In genomic region chr4:45473129-45473528, GRCm38 (mm10) we compare ENCODE assay signal across 7 mouse cellular contexts. TPM values are rescaled to one million over a fixed set of nuclear protein-coding genes. Genes with fewer than 3 reads are reported as not detected.
DNase-seq lines count a peak whose midpoint lies in the region; TF ChIP-seq lines count a peak whose summit lies in the region.

No protein-coding gene starts in this region.

- peak; percentile 10 for TF ChIP-seq RAD21 in CH12.LX (IDR thresholded peaks at IDR 0.05; ENCODE audit: low read depth, low read length)

- dilution Hi-C loops in CH12.LX (cut with MboI; ENCODE audit: extremely low pct_ligation_motif_present, extremely low pct_unique_long_range_greater_than_20kb, low sequenced_read_pairs): no loop called here

- no peak for TF ChIP-seq POLR2A in CH12.LX (IDR thresholded peaks at IDR 0.05; ENCODE audit: low read depth, low read length)

- in situ Hi-C loops in CH12.LX (cut with MboI; ENCODE audit: low pct_ligation_motif_present, low pct_unique_long_range_greater_than_20kb, low sequenced_read_pairs): no loop called here

- peak overlapping the region; percentile 30 for H3K27ac ChIP-seq in CH12.LX (ENCODE audit: insufficient read depth, low read depth)
- peak overlapping the region; percentile 75 for H3K27ac ChIP-seq in layer of hippocampus, adult 2 months

- peak; percentile 80 for DNase-seq in CH12.LX (ENCODE audit: extremely low read depth)
- DNase-seq in adrenal gland, postnatal 10 days: peak; percentile 83
- peak; percentile 67 to 68 for DNase-seq in frontal cortex, postnatal 14 days (ENCODE audit: low spot score in 2 of 2)
- DNase-seq in heart, postnatal 4 days: peak; percentile 91
- DNase-seq in layer of hippocampus, adult 2 months (ENCODE audit: low spot score in 2 of 2): peak; percentile 82 to 84
- DNase-seq in lung, postnatal 14 days: peak; percentile 88
- peak; percentile 72 for DNase-seq in right cerebral cortex, postnatal 25 days

- H3K79me2 ChIP-seq in CH12.LX (replicated peaks; ENCODE audit: control insufficient read depth, extremely low read depth, insufficient read depth, poor library complexity, severe bottlenecking): no peaks in the 10 kb centered on the region

- H3K4me3 ChIP-seq in CH12.LX (replicated peaks in 1 of 3; ENCODE audit: low read depth in 2 of 3, low read length in 2 of 3, poor library complexity in 1 of 3): no peak overlapping the region
- H3K4me3 ChIP-seq in layer of hippocampus, adult 2 months: no peak overlapping the region

- no peak for TF ChIP-seq CTCF in CH12.LX (conservative IDR thresholded peaks at IDR 0.05 in 1 of 2, IDR thresholded peaks at IDR 0.05 in 1 of 2; ENCODE audit: low read depth in 2 of 2, low read length in 2 of 2)
- TF ChIP-seq CTCF in layer of hippocampus, adult 2 months (conservative IDR thresholded peaks at IDR 0.05): no peak

- H3K27me3 ChIP-seq in CH12.LX (replicated peaks): no peaks in the 10 kb centered on the region

- peaks cover 23 to 47% of the 10 kb centered on the region in 2 experiments for H3K4me1 ChIP-seq in CH12.LX (ENCODE audit: control insufficient read depth in 1 of 2, insufficient read depth in 2 of 2)

- TF ChIP-seq EP300 in CH12.LX (IDR thresholded peaks at IDR 0.05; ENCODE audit: low read length): peak; percentile 91

- peaks cover 0 to 80% of the 10 kb centered on the region in 2 experiments for H3K36me3 ChIP-seq in CH12.LX (replicated peaks in 1 of 2; ENCODE audit: control insufficient read depth in 1 of 2, insufficient read depth in 1 of 2, low read length in 1 of 2)

- H3K9me3 ChIP-seq in CH12.LX (replicated peaks; ENCODE audit: low read length): peaks cover 10% of the 10 kb centered on the region

- no peak overlapping the region for H3K4me2 ChIP-seq in CH12.LX (ENCODE audit: insufficient read depth, low read depth, poor library complexity, severe bottlenecking)

- H3K9ac ChIP-seq in CH12.LX (ENCODE audit: insufficient read depth, low read depth): no peak overlapping the region

TF ChIP-seq in CH12.LX, 34 proteins besides CTCF, POLR2A, EP300 and RAD21:
- TF ChIP-seq IRF4 (IDR thresholded peaks at IDR 0.05; ENCODE audit: low read depth, low read length) (peak; percentile 97), JUN (IDR thresholded peaks at IDR 0.05; ENCODE audit: insufficient read depth, low read depth, low read length) (peak; percentile 56), CHD1 (IDR thresholded peaks at IDR 0.05; ENCODE audit: low read depth, low read length) (no peak), TBP (conservative IDR thresholded peaks at IDR 0.05; ENCODE audit: low read depth, low read length) (no peak), MAZ (IDR thresholded peaks at IDR 0.05; ENCODE audit: low read depth, low read length) (peak; percentile 80), NRF1 (IDR thresholded peaks at IDR 0.05; ENCODE audit: low read depth, low read length) (0 out of 2 replicates have a peak, but pooled peaks have one; percentile 24), NELFE (IDR thresholded peaks at IDR 0.05; ENCODE audit: low read depth, low read length) (no peak), MYC (IDR thresholded peaks at IDR 0.05; ENCODE audit: low read depth, low read length) (no peak), ELF1 (IDR thresholded peaks at IDR 0.05; ENCODE audit: low read depth, low read length) (peak; percentile 46; the same call in 1 of the 2 replicates), GABPA (IDR thresholded peaks at IDR 0.05; ENCODE audit: insufficient replicate concordance, low read depth, low read length) (no peak), MAFK (IDR thresholded peaks at IDR 0.05; ENCODE audit: insufficient replicate concordance, low read length) (no peak), SIN3A (IDR thresholded peaks at IDR 0.05; ENCODE audit: low read length) (peak; percentile 85), ZMIZ1 (IDR thresholded peaks at IDR 0.05; ENCODE audit: low read depth, low read length) (no peak; the same call in 1 of the 2 replicates), POLR2AphosphoS2 (IDR thresholded peaks at IDR 0.05; ENCODE audit: low read depth, low read length) (no peak), ETS1 (conservative IDR thresholded peaks at IDR 0.05; ENCODE audit: low read depth, low read length) (peak; percentile 93), TCF12 (IDR thresholded peaks at IDR 0.05; ENCODE audit: low read depth, low read length) (peak; percentile 97), SMC3 (IDR thresholded peaks at IDR 0.05; ENCODE audit: low read depth, low read length) (peak; percentile 30; the same call in 1 of the 2 replicates), USF1 (IDR thresholded peaks at IDR 0.05; ENCODE audit: low read depth, low read length) (peak; percentile 80), USF2 (conservative IDR thresholded peaks at IDR 0.05; ENCODE audit: low read depth, low read length) (peak; percentile 60), ZC3H11A (IDR thresholded peaks at IDR 0.05; ENCODE audit: low read depth, low read length) (no peak), PAX5 (IDR thresholded peaks at IDR 0.05; ENCODE audit: low read length) (no peak), RCOR1 (conservative IDR thresholded peaks at IDR 0.05; ENCODE audit: low read depth, low read length) (peak; percentile 82), BHLHE40 (IDR thresholded peaks at IDR 0.05; ENCODE audit: low read depth, low read length) (peak; percentile 95), MXI1 (IDR thresholded peaks at IDR 0.05; ENCODE audit: low read depth, low read length) (peak; percentile 77), ZKSCAN1 (IDR thresholded peaks at IDR 0.05; ENCODE audit: borderline replicate concordance, low read depth, low read length) (no peak), ZNF384 (IDR thresholded peaks at IDR 0.05; ENCODE audit: low read depth, low read length) (no peak), E2F4 (IDR thresholded peaks at IDR 0.05; ENCODE audit: insufficient replicate concordance, low read depth, low read length) (no peak), MAX (IDR thresholded peaks at IDR 0.05; ENCODE audit: low read length) (peak; percentile 80), CHD2 (IDR thresholded peaks at IDR 0.05; ENCODE audit: low read length) (peak; percentile 76), KAT2A (IDR thresholded peaks at IDR 0.05; ENCODE audit: insufficient replicate concordance, low read length) (0 out of 2 replicates have a peak, but pooled peaks have one; percentile 23), UBTF (IDR thresholded peaks at IDR 0.05; ENCODE audit: low read depth, low read length) (peak; percentile 79; the same call in 1 of the 2 replicates), JUND (conservative IDR thresholded peaks at IDR 0.05; ENCODE audit: low read depth, low read length) (peak; percentile 41; the same call in 1 of the 2 replicates), MEF2A (IDR thresholded peaks at IDR 0.05; ENCODE audit: borderline replicate concordance, low read depth, low read length) (peak; percentile 79), HCFC1 (IDR thresholded peaks at IDR 0.05; ENCODE audit: low read depth, low read length) (peak; percentile 44)

RNA-seq across cellular contexts. Expression of gene Shb, which starts 59.1 kb away (rescaled TPM):
- total RNA-seq in CH12.LX (2012; rRNA removed) (5.9 and 8.6 TPM in 2 replicates), CH12.LX (2014; rRNA removed) (7.6 and 7.7 TPM in 2 replicates)
- 15.5 and 18.4 TPM in 2 replicates for polyA plus RNA-seq in CH12.LX (2012; ENCODE audit: insufficient read length, low read depth)
- total RNA-seq in adrenal gland, postnatal 10 days (2021): 10 to 100 TPM; 40.4 to 72.5 TPM
- total RNA-seq in heart, postnatal 4 days (2021): 10 to 100 TPM; 69.3 to 70.9 TPM
- 10 to 100 TPM; 14.1 to 18.8 TPM for total RNA-seq in layer of hippocampus, adult 2 months (2021)
